Mouse (Mus musculus) heart, embryonic 13.5 days (tissue): ENCODE measurements around the gene Polr3gl. TPM values are rescaled to one million over a fixed set of nuclear protein-coding genes. Genes with fewer than 3 reads are reported as not detected.

Experiments
- ATAC-seq: fragments of 200-750 bp; cut with Nextera tagmentation; 2 replicates; pipeline ENCODE4 v1.8.0; 2017; ENCODE audit warnings: moderate TSS enrichment; ENCODE audit not compliant: insufficient number of reproducible peaks, low FRiP score, low TSS enrichment; ENCODE audit errors: extremely low read depth
- H3K27ac ChIP-seq: fragments of 300-500 bp; sonication (generic); replicated peaks from 2 replicates; pipeline ENCODE4 v1.5.1; 2015; ENCODE audit warnings: moderate library complexity, mild to moderate bottlenecking, inconsistent platforms
- H3K27me3 ChIP-seq: fragments of 300-500 bp; sonication (generic); replicated peaks from 2 replicates; pipeline ENCODE4 v1.6.1; 2015; ENCODE audit warnings: mild to moderate bottlenecking, inconsistent platforms
- H3K36me3 ChIP-seq: fragments of 300-500 bp; sonication (generic); 2 replicates; pipeline ENCODE4 v1.6.1; 2015; ENCODE audit warnings: mild to moderate bottlenecking, inconsistent platforms
- H3K4me1 ChIP-seq: fragments of 300-500 bp; sonication (generic); 2 replicates; pipeline ENCODE4 v1.6.1; 2015; ENCODE audit warnings: inconsistent platforms
- H3K4me2 ChIP-seq: fragments of 300-500 bp; sonication (generic); 2 replicates; pipeline ENCODE4 v1.6.1; 2015; ENCODE audit warnings: inconsistent platforms, mild to moderate bottlenecking, moderate library complexity
- H3K4me3 ChIP-seq: fragments of 300-500 bp; sonication (generic); 2 replicates; pipeline ENCODE4 v1.5.1; 2015; ENCODE audit warnings: moderate library complexity, mild to moderate bottlenecking, inconsistent platforms
- H3K9ac ChIP-seq: fragments of 300-500 bp; sonication (generic); 2 replicates; pipeline ENCODE4 v1.6.1; 2015; ENCODE audit warnings: inconsistent platforms, mild to moderate bottlenecking, moderate library complexity
- H3K9me3 ChIP-seq: fragments of 300-500 bp; sonication (generic); 2 replicates; pipeline ENCODE4 v1.6.1; 2016; ENCODE audit warnings: inconsistent platforms
- WGBS: fragments of 180-500 bp; shearing (Covaris S2); methylation state at CpG from one replicate; pipeline ENCODE4 v1.1.7; 2015; ENCODE audit warnings: mixed read lengths; 5-methylcytosine and 5-hydroxymethylcytosine counted together
- polyA plus RNA-seq: library from polyadenylated mRNA; unstranded; fragments of >200 nt; fragmentation: Nextera tagmentation; extraction: Ambion mirVana; gene quantifications from 2 replicates; pipeline ENCODE4 v1.2.1, GENCODE M21; 2015

Polr3gl gene
- 33.5 and 36.1 TPM in 2 replicates for polyA plus RNA-seq

DNA sequence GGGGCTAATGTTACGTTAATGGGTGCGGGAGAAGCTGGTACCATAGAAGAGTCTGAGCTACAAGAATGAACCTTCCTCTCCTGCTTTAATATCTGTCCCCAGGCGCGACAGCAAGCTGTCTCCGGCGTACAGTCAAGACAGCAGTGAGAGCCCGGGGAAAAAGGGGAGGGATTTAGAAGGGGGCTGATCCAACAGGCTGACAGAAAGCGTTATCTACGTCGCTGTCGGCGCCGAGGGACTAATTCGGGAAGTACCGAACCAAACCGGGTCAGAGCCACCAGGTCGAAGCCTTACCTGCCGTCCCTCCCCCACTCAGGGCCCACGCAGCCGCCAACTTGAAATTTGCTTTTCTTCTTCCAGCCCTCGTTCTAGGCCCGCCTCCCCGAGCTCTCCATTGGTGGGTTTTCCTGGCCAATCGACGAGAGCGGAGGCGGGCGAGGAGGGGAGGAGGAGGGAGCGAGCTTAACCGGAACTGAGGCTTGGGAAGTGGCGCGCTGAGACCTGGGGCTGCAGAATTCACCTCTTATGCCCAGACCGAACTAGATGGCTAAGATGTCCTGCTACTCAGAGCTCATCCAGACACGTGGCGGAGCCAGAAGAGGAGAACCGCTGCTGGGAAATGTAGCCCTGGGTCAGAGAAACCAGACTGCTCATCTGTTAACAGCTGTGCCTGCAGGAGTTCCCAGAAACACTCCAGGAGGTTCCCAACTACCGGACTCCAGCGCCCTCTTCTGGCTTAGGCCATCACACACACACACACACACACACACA is at the start of gene Polr3gl:
Gene Polr3gl (minus strand): TSS at position 392 of the 771 bp plus-strand sequence.
- H3K9me3 ChIP-seq: no peaks in the 10 kb centered on the region
- H3K27me3 ChIP-seq: no peaks in the 10 kb centered on the region
- peak within 1 kb of the TSS; percentile 89 for H3K4me2 ChIP-seq
- peak within 1 kb of the TSS; percentile 65 for H3K4me3 ChIP-seq
- peaks cover 45% of the 10 kb centered on the region for H3K4me1 ChIP-seq
- peaks cover 10% of the 10 kb centered on the region; the same call in 1 of the 2 replicates for H3K36me3 ChIP-seq
- peak within 1 kb of the TSS; percentile 89 for H3K27ac ChIP-seq
- WGBS: under 1% methylated on average over 36 of the region's 38 CpGs
- H3K9ac ChIP-seq: peak within 1 kb of the TSS; percentile 83
- peak; percentile 78 for ATAC-seq

DNA sequence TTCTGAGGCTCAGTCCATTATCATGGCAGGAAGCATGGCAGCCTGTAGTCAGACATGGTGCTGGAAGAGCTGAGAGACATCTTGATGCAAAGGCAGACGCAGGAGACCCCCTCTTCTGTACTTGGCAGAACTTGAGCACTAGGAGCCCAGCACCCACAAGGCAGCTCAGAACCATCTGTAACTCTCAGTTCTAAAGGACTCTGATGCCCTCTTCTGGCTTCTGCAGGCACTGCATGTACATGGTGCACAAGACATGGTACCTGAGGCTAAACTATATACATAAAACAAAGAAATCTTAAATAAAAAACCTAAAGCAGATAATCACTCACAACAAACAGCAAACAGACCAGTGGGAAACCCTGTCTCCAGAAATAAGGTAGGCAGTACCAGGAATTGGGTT is 45.2 kb upstream of the Polr3gl start:
- H3K36me3 ChIP-seq: peaks cover 62% of the 10 kb centered on the region
- no peak overlapping the region for H3K9ac ChIP-seq
- H3K4me3 ChIP-seq: no peak overlapping the region
- peaks cover 22% of the 10 kb centered on the region for H3K4me1 ChIP-seq
- H3K27ac ChIP-seq: no peak overlapping the region
- 72% methylated on average over 1 of the region's 1 CpGs for WGBS
- H3K27me3 ChIP-seq: no peaks in the 10 kb centered on the region
- H3K9me3 ChIP-seq: no peaks in the 10 kb centered on the region
- no peak overlapping the region for H3K4me2 ChIP-seq
- no peak for ATAC-seq

DNA sequence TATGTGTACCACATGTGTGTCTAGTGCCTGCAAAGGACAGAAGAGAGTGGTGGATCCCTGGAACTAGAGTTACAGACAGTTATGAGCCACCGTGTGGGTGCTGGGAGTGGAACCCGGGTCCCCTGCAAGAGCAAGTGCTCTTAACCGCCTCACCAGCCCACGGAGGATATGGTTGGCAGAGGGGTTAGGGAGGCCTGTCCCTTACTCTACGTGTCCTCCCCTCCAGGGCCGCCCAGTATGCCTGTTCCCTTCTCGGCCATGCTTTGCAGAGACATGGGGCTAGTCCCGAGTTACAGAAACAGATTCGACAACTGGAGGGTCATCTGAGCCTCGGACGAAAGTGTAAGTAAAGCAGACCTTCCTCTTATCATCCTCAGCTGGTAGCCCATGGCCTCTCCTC is 42.5 kb upstream of the Polr3gl start:
- H3K27me3 ChIP-seq: no peaks in the 10 kb centered on the region
- WGBS: 60% methylated on average over 11 of the region's 11 CpGs
- ATAC-seq: no peak
- H3K9me3 ChIP-seq: no peaks in the 10 kb centered on the region
- H3K36me3 ChIP-seq: peaks cover 68% of the 10 kb centered on the region
- peak overlapping the region; percentile 97 for H3K9ac ChIP-seq
- H3K4me3 ChIP-seq: peak overlapping the region; percentile 81
- H3K4me1 ChIP-seq: peaks cover 24% of the 10 kb centered on the region
- peak overlapping the region; percentile 90 for H3K4me2 ChIP-seq
- H3K27ac ChIP-seq: no peak overlapping the region

DNA sequence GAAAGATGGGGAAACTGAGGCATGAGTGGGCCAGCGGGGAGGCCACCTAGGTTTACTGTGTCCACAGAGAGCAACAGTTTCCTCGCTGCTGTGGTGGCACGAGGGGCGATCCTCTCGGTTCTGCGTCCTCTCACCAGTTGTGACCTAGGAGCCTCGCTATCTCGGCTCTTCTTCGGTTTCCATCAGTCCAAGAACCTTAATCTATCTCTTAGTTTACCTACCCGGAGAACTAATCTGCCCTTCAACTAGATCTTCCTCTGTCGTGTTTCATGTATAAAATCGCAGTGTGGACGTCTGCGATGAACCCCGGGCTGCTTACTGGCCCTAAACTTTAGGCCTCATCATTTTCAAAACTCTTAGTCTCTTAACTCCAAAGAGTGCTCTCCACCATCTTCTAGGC is 41.9 kb upstream of the Polr3gl start:
- H3K27me3 ChIP-seq: no peaks in the 10 kb centered on the region
- no peak for ATAC-seq
- WGBS: 7% methylated on average over 15 of the region's 15 CpGs

DNA sequence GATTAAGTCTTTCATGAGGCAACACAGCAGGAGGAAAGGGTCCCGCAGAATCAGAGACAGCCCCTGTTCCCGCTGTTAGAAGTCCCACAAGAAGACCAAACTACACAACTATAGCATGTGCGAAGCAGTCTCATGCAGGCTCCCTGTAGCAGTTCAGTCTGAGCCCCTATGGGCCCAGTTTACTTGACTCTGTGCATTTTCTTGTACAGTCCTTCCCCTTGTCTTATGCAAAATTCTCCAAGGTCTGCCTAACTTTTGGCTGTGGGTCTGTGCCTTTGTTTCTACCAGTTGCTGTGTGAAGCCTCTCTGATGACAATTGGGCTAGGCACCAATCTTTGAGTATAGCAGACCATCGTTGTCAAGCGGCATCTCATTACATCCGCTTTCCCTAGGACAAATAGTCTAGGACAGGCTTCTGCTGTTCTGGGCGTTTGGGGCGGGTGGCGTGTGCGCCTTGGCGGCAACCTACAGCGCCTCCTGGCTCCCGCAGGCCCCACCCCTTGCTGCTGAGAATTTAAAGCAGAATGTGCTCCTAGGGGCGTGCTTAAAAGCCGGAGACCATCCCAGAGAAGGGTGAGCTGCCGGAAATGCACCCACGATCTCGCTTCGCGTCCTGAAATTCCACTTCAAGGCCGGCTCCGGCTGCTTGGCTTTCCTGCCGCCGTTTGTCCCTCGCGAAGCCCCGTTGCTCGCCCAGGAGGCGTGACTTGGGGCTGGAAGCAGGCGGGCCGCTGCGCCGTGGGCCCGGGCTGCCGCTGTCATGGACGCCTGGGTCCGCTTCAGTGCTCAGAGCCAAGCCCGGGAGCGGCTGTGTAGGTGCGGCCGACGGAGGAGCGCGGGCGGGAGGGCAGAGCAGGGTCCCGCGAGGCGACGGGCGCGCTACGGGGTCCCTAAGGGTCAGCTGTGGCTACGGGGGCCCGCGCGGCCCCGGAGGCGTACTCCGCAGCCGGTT is 41.2 kb upstream of the Polr3gl start, which contains the start of the genes Pex11b and Gm42957:
Gene Pex11b (plus strand): TSS at position 449 of the 952 bp plus-strand sequence.
Gene Gm42957 (plus strand): TSS at position 547 of the 952 bp plus-strand sequence.
- H3K4me1 ChIP-seq: peaks cover 34% of the 10 kb centered on the region
- peak; percentile 84 for ATAC-seq
- H3K9me3 ChIP-seq: no peaks in the 10 kb centered on the region
- peak within 1 kb of the TSS; percentile 97 for H3K9ac ChIP-seq
- peak within 1 kb of the TSS; percentile 90 for H3K4me2 ChIP-seq
- H3K27me3 ChIP-seq: no peaks in the 10 kb centered on the region
- WGBS: 3% methylated on average over 59 of the region's 60 CpGs
- H3K36me3 ChIP-seq: peaks cover 65% of the 10 kb centered on the region
- H3K4me3 ChIP-seq: peak within 1 kb of the TSS; percentile 81
- peak within 1 kb of the TSS; percentile 78 for H3K27ac ChIP-seq

More for the DNA sequence above, 41.9 kb upstream of the Polr3gl start:
- peak overlapping the region; percentile 81 for H3K4me3 ChIP-seq
- H3K4me2 ChIP-seq: peak overlapping the region; percentile 90
- H3K4me1 ChIP-seq: peaks cover 29% of the 10 kb centered on the region
- H3K9me3 ChIP-seq: no peaks in the 10 kb centered on the region
- peak overlapping the region; percentile 97 for H3K9ac ChIP-seq
- peaks cover 68% of the 10 kb centered on the region for H3K36me3 ChIP-seq
- H3K27ac ChIP-seq: peak overlapping the region; percentile 78

- WGBS: 36% methylated on average over 1 of the region's 1 CpGs
- H3K9ac ChIP-seq: no peak overlapping the region
- no peak for ATAC-seq
- no peak overlapping the region for H3K27ac ChIP-seq
- H3K9me3 ChIP-seq: no peaks in the 10 kb centered on the region
- no peak overlapping the region for H3K4me2 ChIP-seq
- H3K27me3 ChIP-seq: no peaks in the 10 kb centered on the region
- H3K36me3 ChIP-seq: peaks cover 53% of the 10 kb centered on the region
- peaks cover 37% of the 10 kb centered on the region for H3K4me1 ChIP-seq
- H3K4me3 ChIP-seq: no peak overlapping the region
Observed at GRCm38 (mm10) chr3:96634015-96634414, 40.0 kb upstream of the Polr3gl start.

DNA sequence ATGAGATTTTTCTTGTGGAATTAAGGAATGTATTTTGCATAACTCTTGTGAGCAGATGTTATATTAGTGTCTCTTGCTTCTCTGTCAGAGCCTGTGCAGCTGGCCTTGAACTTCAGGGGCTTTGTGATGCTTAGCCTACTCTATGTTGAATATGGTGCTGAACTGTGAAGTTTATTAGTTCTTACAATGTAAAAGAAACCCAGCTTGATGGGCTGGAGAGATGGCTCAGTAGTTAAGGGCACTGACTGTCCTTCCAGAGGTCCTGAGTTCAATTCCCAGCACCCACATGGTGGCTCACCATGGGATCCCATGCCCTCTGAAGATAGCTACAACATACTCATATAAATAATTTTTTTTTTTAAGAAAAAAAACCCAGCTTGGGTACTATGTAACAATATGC is 38.1 kb upstream of the Polr3gl start:
- no peak for ATAC-seq
- Histone ChIP-seq H3K27ac (no peak overlapping the region), H3K4me2 (no peak overlapping the region), H3K4me3 (no peak overlapping the region), H3K27me3 (no peaks in the 10 kb centered on the region), H3K36me3 (peaks cover 44% of the 10 kb centered on the region), H3K9me3 (no peaks in the 10 kb centered on the region), H3K4me1 (peaks cover 40% of the 10 kb centered on the region), H3K9ac (no peak overlapping the region)

- under 1% methylated on average over 48 of the region's 48 CpGs for WGBS
- peak within 1 kb of the TSS; percentile 89 for H3K4me2 ChIP-seq
- peak within 1 kb of the TSS; percentile 78 for H3K4me3 ChIP-seq
- peak within 1 kb of the TSS; percentile 90 for H3K9ac ChIP-seq
- peak; percentile 88 for ATAC-seq
- peaks cover 25% of the 10 kb centered on the region for H3K4me1 ChIP-seq
- H3K36me3 ChIP-seq: peaks cover 60% of the 10 kb centered on the region
- H3K27me3 ChIP-seq: no peaks in the 10 kb centered on the region
- no peaks in the 10 kb centered on the region for H3K9me3 ChIP-seq
- H3K27ac ChIP-seq: peak within 1 kb of the TSS; percentile 82
Observed at GRCm38 (mm10) chr3:96629729-96630600, 36.0 kb upstream of the Polr3gl start, which contains the start of gene Rbm8a. Rbm8a (plus strand) TSS chr3:96629933.

DNA sequence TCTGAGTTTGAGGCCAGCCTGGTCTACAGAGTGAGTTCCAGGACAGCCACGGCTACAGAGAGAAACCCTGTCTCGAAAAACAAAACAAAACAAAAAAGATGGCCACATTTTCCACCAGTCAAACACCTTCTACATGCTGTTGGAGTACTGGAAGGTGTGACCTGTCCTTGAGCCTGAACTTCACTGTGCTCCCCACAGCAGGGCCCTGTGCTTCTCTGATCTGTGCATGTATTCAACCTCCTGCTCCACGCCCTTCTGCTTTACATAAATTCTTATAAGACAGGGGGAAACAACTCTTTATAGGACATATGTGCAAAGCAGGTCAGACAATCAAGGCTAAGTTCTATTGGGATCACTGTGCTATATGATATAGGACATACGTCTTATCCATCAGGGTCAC is 29.2 kb upstream of the Polr3gl start:
- 84% methylated on average over 4 of the region's 4 CpGs for WGBS
- Histone ChIP-seq H3K36me3 (peaks cover 86% of the 10 kb centered on the region), H3K27me3 (no peaks in the 10 kb centered on the region), H3K4me3 (no peak overlapping the region), H3K27ac (no peak overlapping the region), H3K4me1 (no peaks in the 10 kb centered on the region), H3K9ac (no peak overlapping the region), H3K9me3 (no peaks in the 10 kb centered on the region), H3K4me2 (no peak overlapping the region)
- ATAC-seq: no peak

DNA sequence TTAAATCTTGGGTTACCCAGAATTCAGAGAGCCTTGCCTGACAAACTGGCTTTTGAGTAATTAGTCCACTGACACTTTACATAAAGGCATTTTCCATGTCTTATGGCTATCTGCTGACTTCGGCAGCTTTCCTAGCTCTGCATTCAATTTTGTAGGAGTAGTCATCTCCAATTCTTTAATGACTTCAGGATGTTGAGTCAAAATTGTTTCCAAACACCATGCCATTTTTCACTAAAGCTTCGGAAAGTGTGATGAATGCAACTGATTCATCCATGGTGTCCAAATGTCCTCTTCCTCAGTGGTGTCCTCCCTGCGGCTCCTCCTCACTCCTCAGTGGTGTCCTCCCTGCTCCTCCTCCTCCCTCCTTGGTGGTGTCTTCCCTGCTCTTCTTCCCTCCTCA is 24.0 kb upstream of the Polr3gl start:
- Histone ChIP-seq H3K27ac (no peak overlapping the region), H3K9ac (no peak overlapping the region), H3K36me3 (peaks cover 80% of the 10 kb centered on the region), H3K9me3 (no peaks in the 10 kb centered on the region), H3K27me3 (no peaks in the 10 kb centered on the region), H3K4me2 (no peak overlapping the region), H3K4me3 (no peak overlapping the region), H3K4me1 (no peaks in the 10 kb centered on the region)
- ATAC-seq: no peak
- 88% methylated on average over 3 of the region's 3 CpGs for WGBS
